Mouse (Mus musculus) ES-CJ7 (cell line): ENCODE results near the gene Mecp2.
"Not testable (repeated sequence)": the region's sequence is repeated elsewhere in the genome, so short reads cannot be mapped to it uniquely, and the experiment has no call there.

Experiments used
- DNase-seq: peaks from one replicate; pipeline ENCODE4 v3.0.0; 2011; ENCODE audit warnings: low read depth, low spot score

Gene Mecp2

GRCm38 (mm10) chrX:74135263-74135662 is at the start of gene Mecp2:
Mecp2 (minus strand) TSS chrX:74135363.
- DNase-seq = not testable (repeated sequence)

- peak; percentile 5 for DNase-seq
Observed at GRCm38 (mm10) chrX:74176959-74177358, 41.8 kb upstream of the Mecp2 start, which contains the start of gene Tktl1. Tktl1 (plus strand) TSS chrX:74177259.

GRCm38 (mm10) chrX:74167738-74168137 is 32.6 kb upstream of the Mecp2 start, which contains the start of gene Tex28:
Tex28 (minus strand) TSS chrX:74167838.
- DNase-seq = no peak

DNA sequence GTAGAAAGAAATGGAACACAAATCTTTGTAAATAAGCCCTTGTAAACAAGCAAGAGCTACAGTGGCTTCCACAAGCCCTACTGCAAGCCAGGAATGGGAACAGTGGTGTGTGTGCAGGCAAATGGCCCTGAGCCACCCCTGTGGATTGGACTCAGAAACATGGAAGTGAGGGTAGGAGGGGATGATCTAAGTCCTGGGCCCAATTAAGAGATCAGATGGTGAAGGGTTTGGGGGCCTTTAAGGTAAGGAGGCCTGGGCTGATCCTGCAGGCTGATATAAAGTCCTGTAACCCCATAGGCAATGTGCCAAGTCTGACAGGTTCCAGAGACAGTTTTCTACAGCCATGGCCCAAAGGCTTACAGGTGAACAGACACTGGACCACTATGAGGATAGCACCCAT is 8.0 kb downstream of the Mecp2 start, which contains the start of gene Opn1mw:
TSS of gene Opn1mw (plus strand) at position 301 of the 400 bp plus-strand sequence.
- DNase-seq = no peak

DNA sequence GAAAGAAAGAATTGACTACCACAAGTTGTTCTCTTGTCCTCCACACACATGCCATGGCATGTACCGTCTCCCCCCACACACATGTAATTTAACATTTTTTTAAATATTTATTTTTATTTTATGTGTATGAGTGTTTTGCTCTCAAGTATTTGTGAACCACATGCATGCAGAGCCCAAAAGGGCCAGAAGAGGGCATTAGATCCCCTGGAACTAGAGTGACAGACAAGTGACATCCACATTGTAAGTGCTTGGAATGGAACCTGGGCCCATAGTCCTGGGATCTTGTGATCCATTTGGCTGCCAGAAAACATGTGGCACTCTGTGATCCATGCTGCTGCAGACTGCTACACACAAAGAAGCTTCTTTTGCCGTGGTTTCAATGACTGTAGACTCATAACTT is 10.2 kb downstream of the Mecp2 start:
- peak; percentile 39 for DNase-seq

GRCm38 (mm10) chrX:74115511-74115910 is 19.7 kb downstream of the Mecp2 start:
- DNase-seq = peak; percentile 62

DNA sequence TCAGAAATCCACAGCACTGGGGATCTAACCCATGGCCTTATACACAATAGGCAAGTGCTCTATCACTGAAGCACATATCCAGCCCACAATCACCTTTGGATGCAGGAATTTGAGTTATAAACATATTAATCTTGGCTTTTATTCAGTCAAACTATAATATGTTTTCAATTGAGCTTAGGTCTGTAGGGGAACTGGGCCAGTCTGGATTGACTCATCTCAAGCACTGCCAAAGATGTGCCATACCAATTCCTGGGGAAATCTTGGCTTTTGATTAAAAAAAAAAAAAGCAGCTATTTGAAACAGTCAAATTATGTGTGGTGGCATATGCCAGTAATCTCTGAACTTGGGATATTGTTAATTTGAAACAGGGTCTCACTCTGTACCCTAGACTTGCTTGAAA is 21.1 kb downstream of the Mecp2 start:
- DNase-seq = no peak

DNA sequence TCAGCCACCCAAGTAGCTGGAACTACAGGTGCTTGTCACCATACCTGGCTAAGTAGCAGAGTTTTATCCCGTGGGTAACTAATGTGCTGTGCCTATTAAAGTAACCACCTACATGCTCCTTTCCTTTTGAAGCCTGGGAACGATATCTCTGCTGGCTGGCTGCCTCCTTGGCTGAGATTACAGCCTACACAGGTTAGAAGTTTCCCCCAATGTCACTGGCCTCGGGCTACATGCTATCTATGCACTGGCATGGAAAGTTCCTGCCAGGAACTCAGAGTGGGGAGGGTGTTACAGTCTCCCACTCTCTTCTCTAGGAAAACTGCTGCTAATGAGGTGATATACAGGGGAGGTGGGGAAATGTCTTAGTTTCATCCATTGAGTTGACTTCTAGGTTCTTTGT is 26.4 kb downstream of the Mecp2 start:
- DNase-seq = no peak

DNA sequence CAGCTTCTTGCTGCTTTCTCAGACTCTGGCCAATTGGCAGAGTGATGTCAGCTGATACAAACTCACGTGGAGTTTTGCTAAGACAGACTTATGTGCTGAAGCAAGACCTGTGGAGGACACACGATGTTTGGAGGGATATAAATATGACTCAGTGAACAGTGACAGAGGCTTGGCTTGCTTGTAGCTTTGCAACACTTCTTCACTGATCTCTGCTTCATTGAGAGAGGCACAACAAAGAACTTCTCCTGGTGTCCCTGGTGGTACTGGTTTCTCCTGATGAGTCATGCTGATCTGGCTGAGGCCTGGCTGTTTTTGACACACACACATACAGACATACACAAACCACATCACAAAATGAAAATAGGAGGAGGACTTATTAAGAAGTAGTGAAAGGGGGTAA is 29.2 kb downstream of the Mecp2 start:
- DNase-seq = no peak

DNA sequence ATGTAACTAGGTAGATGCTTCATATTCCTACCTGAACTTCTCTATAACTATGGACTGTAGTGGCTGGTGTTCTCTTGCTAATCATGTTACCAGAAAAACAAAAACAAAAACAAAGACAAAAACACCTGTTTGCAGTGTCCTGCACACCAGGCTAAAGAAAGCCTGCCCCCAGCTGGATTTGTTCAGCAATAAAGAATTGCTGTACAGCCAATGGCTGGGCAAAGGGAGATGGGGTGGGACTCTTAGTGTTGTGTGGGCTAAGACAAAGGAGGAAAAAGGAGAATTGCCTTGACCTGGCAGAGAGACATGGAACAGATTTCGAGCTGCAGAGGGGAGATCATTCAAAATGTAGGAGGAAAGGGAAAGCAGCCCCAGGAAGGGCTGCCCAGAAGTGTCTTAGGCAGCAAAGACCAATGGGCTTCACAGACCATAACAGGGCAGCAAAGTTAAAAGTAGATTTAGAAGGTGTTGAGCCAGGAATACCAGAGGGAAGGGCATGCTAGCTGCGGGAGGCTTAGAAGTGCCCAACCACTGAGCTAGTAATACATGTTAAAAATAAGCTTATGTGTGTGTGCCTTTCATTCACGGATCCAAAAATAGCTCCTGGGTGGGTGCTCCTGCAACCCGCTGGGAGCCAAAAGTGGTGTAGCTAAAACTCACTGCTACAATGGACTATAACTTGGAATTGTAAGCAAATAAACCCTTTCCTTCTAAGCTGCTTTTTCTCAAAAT is 31.5 kb downstream of the Mecp2 start:
- no peak for DNase-seq

- DNase-seq = no peak
Observed at GRCm38 (mm10) chrX:74095130-74095529, 40.0 kb downstream of the Mecp2 start.

DNA sequence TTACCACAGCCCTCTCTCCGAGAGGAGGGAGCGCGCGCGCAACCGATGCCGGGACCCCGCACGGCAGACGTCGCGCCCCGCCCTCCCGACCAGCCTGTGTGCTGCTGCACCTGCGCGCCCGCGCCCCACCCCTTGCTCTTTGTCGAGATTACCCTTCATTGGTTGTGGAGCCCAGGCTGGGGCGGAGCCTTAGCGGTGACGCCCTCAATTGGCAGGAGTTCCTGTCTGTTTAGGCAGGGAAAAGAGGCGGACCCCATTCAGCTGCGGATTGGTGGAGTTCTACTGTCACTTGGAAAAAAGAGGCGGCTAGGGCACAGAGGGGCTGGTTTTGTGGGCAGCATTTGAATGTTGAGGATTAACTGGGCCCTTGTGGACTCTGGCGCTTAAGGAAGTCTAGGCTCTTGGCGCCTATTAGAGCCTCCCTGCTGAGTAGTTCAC is 49.5 kb downstream of the Mecp2 start:
- peak; percentile 97 for DNase-seq

DNA sequence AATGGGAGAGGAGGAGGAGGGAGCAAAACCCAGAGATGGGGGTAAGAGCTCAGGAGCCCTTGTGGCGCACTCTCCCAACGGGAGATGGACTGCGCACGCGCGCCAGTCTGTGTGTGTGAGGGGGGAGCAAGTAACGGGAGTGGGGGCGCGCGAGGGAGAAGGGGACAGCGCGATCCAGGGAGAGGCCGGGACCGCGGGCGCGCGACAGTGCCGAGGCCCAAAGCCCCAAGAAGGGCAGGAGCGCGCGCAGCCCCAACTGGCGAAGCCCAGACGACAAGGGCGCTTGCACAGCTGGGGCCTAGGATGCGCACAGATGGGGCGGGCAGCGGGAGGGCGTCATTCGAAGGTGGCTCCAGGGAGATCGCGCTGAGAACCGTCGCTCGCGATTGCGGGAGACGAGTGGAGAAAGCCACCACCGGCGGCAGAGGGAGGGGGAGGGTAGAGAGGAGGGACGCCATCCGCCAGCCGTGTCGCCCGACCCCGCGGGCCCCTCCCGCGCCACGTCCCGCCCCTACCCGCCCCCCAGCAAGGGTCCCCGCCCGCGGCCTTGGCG is 50.1 kb downstream of the Mecp2 start:
- peak; percentile 85 for DNase-seq

- DNase-seq = peak; percentile 4
Observed at GRCm38 (mm10) chrX:74084276-74084837, 50.8 kb downstream of the Mecp2 start.

- no peak for DNase-seq
Observed at GRCm38 (mm10) chrX:74070794-74071193, 64.4 kb downstream of the Mecp2 start.

DNA sequence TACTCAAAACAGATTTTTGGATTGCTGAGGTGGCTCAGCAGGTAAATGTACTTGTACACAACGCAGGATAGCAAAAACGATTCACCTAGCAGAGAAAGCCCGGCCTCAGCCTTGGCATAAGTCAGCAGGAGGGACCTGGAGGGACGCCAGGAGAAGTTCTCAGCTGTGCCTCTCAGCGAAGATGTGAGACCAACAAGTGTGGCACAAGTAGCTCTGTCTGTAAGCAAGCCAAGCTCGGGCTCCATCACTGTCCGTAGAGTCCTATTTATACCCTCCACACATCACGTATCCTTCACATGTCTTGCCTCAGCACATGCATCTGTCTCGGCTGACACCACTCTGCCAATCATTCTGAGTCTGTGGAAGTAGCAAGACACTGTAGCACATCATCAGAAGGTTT is 67.3 kb downstream of the Mecp2 start:
- DNase-seq = no peak

- DNase-seq = no peak
Observed at GRCm38 (mm10) chrX:74045107-74045506, 90.1 kb downstream of the Mecp2 start.

DNA sequence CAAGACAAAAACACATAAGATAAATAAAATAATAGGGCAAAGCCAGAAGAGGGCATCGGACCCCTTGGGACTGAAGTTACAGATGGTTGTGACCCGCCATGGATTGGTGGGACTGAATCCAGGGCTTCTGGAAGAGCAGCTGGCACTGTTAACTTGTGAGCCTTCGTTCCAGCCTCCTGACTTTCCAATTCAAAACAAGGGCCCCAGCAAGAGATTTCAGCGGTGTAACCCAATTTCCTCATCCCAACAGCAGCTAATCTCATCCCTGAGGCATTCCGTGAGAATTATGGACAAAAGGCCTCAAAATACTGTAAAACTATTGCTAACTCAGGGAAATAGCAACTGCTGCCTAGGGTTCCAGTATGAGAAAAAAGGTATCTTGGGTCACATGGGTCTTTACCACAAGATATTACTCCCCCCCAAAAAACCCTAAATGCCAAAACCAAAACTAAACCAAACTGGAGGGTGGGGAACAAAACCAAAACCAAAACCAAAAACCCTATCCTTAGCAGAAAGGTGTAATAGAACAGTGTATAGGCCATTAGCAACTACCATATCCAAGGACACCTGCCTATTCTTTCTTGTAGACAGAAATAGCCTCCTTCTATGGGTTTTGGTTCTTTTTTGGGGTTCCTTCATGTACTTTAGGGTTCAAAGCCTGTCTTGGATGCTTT is 97.3 kb downstream of the Mecp2 start:
- DNase-seq = no peak

DNA sequence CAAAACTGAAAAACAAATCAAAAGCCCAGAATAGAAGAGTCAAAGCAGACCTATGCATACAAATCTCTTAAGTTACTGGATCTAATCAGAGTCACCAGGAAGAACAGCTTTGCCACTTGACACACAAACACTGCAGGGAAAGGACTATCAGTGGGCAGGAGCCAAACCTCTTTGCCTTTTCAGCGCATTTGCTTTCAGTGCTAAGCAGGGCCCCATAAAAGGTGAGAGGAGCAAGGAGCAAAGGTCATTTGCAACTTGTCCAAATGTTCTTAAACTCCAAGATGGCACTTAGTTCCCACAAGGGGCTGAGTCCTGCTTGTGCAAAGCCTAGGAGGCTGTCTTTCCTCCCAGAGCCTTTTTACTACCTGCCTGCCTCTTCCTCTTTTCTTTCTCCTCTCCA is 105.2 kb downstream of the Mecp2 start:
- no peak for DNase-seq

DNA sequence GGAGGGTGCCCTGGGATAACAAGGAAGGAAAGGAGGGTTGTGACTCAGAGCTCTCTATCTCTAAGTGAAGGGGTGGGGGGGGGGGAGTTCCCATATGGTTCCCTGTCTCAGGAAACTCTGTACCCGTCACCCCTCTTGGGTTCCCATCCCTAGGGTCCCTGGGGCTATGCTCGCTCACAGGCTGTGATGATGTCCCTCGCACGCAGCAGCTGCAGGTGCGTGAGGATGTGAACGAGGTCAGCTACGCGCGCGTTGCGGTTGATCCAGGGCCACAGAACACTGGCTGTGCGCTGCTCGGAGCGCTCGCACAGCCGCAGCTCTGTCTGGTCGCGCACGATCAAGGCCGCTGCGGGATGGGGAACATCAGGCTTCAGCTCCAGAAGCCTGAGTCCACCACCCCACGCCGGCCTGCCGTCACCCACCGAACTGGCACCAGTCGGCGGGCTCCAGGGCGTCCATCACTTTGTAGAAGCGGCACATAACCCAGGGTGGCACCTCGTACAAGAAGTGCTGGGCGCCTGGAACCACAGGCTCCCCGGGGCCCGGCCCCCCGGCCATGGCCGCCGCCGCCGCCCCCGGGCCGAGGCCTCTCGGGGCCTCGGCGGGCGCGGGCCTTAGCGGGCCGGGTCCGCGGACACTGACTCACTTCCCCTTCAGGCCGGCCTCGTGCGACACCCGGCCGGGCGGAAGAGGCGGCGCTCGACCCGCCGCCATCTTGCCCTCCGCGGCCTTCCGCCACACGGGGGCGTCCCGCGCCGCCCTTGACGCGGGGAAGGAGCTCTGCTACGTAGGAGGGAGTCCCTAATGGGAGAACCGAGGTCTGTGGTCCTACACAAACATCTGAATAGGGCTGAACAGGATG is 111.7 kb downstream of the Mecp2 start, which contains the start of gene Irak1:
TSS of gene Irak1 (minus strand) at position 731 of the 862 bp plus-strand sequence.
- peak; percentile 53 for DNase-seq

GRCm38 (mm10) chrX:74022795-74023187 is 112.4 kb downstream of the Mecp2 start:
- DNase-seq = no peak
